Mouse (Mus musculus) layer of hippocampus, adult 9-11 months (tissue): ENCODE measurements at regions not wholly inside any gene's neighbourhood (a gene's known extent, or its start where the extent isn't known, plus 50 kb on each side); places are given as distances from the start of the nearest gene placed in this dataset.

Source experiments
- DNase-seq: peaks from one replicate; pipeline ENCODE4 v3.0.0; 2022

- DNase-seq, result no peak
These were observed 57.6 kb upstream of the Gdf10 start for GRCm38 (mm10) chr14:33865746-33866145.

- no peak for DNase-seq
These were observed 55.7 kb upstream of the Gdf10 start for GRCm38 (mm10) chr14:33867674-33868073.
